Mouse (Mus musculus) liver, adult 2 months (tissue): ENCODE results near the gene Itga10.

Source experiments
- CTCF ChIP-seq: fragments of 200-500 bp; IDR thresholded peaks from 2 replicates; pipeline ENCODE4 v1.5.1; 2011; ENCODE audit warnings: low read depth, low read length, control low read depth
- POLR2A ChIP-seq: fragments of 200-500 bp; IDR thresholded peaks from 2 replicates; pipeline ENCODE4 v1.6.1; 2011; ENCODE audit warnings: low read length, control low read depth; ENCODE audit not compliant: insufficient read depth; ENCODE audit errors: extremely low read depth

DNA sequence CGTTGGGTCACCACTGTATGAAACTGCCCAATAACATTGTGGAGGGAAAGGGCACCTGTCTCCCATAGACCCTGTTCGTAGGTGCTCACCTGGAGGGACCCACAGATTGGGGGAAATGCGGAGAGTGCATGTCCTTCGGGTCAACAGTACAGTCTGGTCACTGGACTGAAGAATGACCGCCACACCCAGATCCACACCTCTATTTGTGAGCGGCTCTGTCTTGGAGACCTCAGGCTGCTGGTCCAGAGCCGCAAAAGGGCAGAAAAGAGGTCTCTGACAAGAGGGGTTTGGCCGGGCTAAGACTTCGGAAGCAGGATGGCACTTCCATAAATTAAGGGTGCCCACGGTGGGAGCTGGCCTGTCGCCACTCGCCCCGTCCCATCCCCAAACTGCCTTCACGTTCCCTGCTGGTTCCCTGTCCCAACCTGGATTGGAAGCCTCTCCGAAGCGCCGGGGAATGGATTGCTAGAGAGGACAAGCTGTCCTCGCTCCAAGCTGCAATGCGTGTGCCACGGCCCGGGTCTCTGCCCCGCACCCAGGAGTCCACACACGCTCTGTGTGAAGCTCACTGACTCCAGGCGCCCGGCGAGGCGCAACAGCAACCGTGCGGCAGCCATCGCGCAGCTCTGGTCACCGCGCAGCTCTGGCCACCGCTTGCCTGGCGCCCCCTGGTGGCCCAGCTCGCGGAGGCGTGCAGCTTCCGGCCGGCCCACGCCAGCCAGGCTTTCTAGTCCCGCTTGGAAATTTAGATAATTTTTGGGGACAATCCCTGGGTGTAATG lies 62.7 kb downstream of the Itga10 start, which contains the start of gene Nudt17:
- TF ChIP-seq CTCF, result peak; percentile 89
- TF ChIP-seq POLR2A, result no peak
